ENCODE assay signal across 23 mouse cellular contexts in the genomic region with DNA sequence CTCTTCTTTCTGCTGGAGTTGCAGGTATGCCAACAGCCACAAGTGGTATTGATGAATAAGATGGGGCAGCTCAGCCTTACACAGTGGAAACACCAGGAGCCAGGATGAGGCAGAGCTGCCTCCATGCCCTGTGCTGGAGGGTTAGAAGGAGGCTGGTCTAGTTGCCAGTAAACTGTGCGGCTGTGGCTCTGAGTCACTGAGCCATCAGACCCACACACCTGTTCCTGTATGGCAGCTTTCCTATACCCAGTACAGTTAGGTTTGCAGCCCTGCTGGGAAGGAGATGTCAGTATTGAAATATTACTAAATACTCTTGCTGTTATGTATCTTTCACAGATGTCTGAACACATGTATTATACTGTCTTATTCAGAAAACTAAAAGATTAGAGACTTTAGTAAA. TPM values are rescaled to one million over a fixed set of nuclear protein-coding genes. Genes with fewer than 3 reads are reported as not detected.
DNase-seq lines count a peak whose midpoint lies in the region; ATAC-seq and TF ChIP-seq lines count a peak whose summit lies in the region.
"Had no signal": no experiment of that assay in that cellular context is flagged by ENCODE, and none has a peak within 500 bp of the region (broad histone marks: within the 10 kb centered on the region; RNA-seq: fewer than 3 reads in every experiment).

No protein-coding gene starts in this region.

- 3% methylated on average over 1 of the region's 1 CpGs for WGBS in cerebellum, adult 2 months
- WGBS in heart, adult 2 months = 71% methylated on average over 1 of the region's 1 CpGs
- 94% methylated on average over 1 of the region's 1 CpGs for WGBS in midbrain, postnatal 0 days

- H3K4me2 ChIP-seq in midbrain, postnatal 0 days (ENCODE audit: low read depth, low read length, poor library complexity, severe bottlenecking) = no peak overlapping the region
- H3K4me2 ChIP-seq: embryonic facial prominence, embryonic 12.5 days; forebrain, embryonic 15.5 days; heart, embryonic 11.5 days; hindbrain, embryonic 14.5 days; limb, embryonic 15.5 days; midbrain, embryonic 15.5 days had no signal

- TF ChIP-seq POLR2A in cerebellum, adult 2 months (IDR thresholded peaks at IDR 0.05; ENCODE audit: borderline replicate concordance, insufficient read depth, low read length) = no peak
- no peak for TF ChIP-seq POLR2A in heart, adult 2 months (IDR thresholded peaks at IDR 0.05; ENCODE audit: insufficient read depth, low read depth, low read length)

- no peak overlapping the region for H3K9ac ChIP-seq in heart, adult 2 months (ENCODE audit: low read depth, low read length)
- no peak overlapping the region for H3K9ac ChIP-seq in midbrain, postnatal 0 days (replicated peaks; ENCODE audit: low read length, poor library complexity, severe bottlenecking)
- H3K9ac ChIP-seq: embryonic facial prominence, embryonic 12.5 days; forebrain, embryonic 15.5 days; hindbrain, embryonic 14.5 days; limb, embryonic 15.5 days; liver, postnatal 0 days; midbrain, embryonic 15.5 days had no signal

- no peak overlapping the region for H3ac ChIP-seq in C2C12 (ENCODE audit: control insufficient read depth, insufficient read length, low read depth)

- H3K4me1 ChIP-seq in cerebellum, adult 2 months (ENCODE audit: control insufficient read depth, insufficient read depth, low read length) = no peaks in the 10 kb centered on the region
- no peaks in the 10 kb centered on the region; the same call in 1 of the 2 replicates for H3K4me1 ChIP-seq in heart, adult 2 months (ENCODE audit: control insufficient read depth, insufficient read depth, low read length)
- no peaks in the 10 kb centered on the region for H3K4me1 ChIP-seq in midbrain, postnatal 0 days (ENCODE audit: insufficient read depth, low read length)
- H3K4me1 ChIP-seq: embryonic facial prominence, embryonic 12.5 days; forebrain, embryonic 15.5 days; limb, embryonic 15.5 days; megakaryocyte, embryonic 14.5 days; midbrain, embryonic 15.5 days had no signal

- H3K27ac ChIP-seq in cerebellum, adult 2 months (ENCODE audit: insufficient read depth, low read length) = no peak overlapping the region
- peak overlapping the region; percentile 0; the same call in 1 of the 2 replicates for H3K27ac ChIP-seq in heart, adult 2 months
- H3K27ac ChIP-seq in midbrain, postnatal 0 days (ENCODE audit: low read depth, low read length) = no peak overlapping the region
- H3K27ac ChIP-seq: embryonic facial prominence, embryonic 12.5 days; forebrain, embryonic 15.5 days; hindbrain, embryonic 14.5 days; limb, embryonic 15.5 days; midbrain, embryonic 15.5 days had no signal

- no peak for TF ChIP-seq CTCF in cerebellum, adult 2 months (IDR thresholded peaks at IDR 0.05; ENCODE audit: borderline replicate concordance, insufficient read depth, low read depth, low read length)
- no peak for TF ChIP-seq CTCF in heart, adult 2 months (IDR thresholded peaks at IDR 0.05)
- no peak for TF ChIP-seq CTCF in C2C12 (IDR thresholded peaks at IDR 0.05; ENCODE audit: control insufficient read depth, insufficient read depth, insufficient read length)
- no peak for TF ChIP-seq CTCF in midbrain, postnatal 0 days (IDR thresholded peaks at IDR 0.05)

- no peak for ATAC-seq in monocyte, adult 5-6 weeks (replicated peaks; ENCODE audit: insufficient number of reproducible peaks, low FRiP score, low TSS enrichment, poor library complexity, severe bottlenecking)
- ATAC-seq in midbrain, postnatal 0 days (ENCODE audit: low FRiP score) = no peak
- ATAC-seq: forebrain, embryonic 15.5 days; liver, postnatal 0 days; midbrain, embryonic 15.5 days; Patski had no signal

- peaks cover 10% of the 10 kb centered on the region for H3K36me3 ChIP-seq in heart, adult 2 months (ENCODE audit: control insufficient read depth, insufficient read depth, low read length)
- peaks cover 76% of the 10 kb centered on the region for H3K36me3 ChIP-seq in C2C12 (ENCODE audit: control insufficient read depth, insufficient read depth)
- H3K36me3 ChIP-seq in midbrain, postnatal 0 days (ENCODE audit: insufficient read depth, low read length) = peaks cover 30% of the 10 kb centered on the region

- H3K9me3 ChIP-seq in midbrain, postnatal 0 days (ENCODE audit: low read length) = no peaks in the 10 kb centered on the region
- H3K9me3 ChIP-seq: embryonic facial prominence, embryonic 12.5 days; forebrain, embryonic 15.5 days; limb, embryonic 15.5 days; megakaryocyte, embryonic 14.5 days; midbrain, embryonic 15.5 days had no signal

- peaks cover 2% of the 10 kb centered on the region for H3K79me3 ChIP-seq in C2C12 (ENCODE audit: low read depth)

- intact Hi-C loops in heart, adult 2 months (cut with DNase I) = no loop called here
- intact Hi-C loops in heart, postnatal 10 days (cut with DNase I) = no loop called here

- H3K27me3 ChIP-seq in cerebellum, adult 2 months (ENCODE audit: control insufficient read depth, insufficient read depth, low read length) = no peaks in the 10 kb centered on the region
- no peaks in the 10 kb centered on the region for H3K27me3 ChIP-seq in heart, adult 2 months (ENCODE audit: control insufficient read depth, insufficient read depth, low read length)
- no peaks in the 10 kb centered on the region for H3K27me3 ChIP-seq in C2C12 (ENCODE audit: control insufficient read depth, insufficient read depth, insufficient read length)
- no peaks in the 10 kb centered on the region for H3K27me3 ChIP-seq in midbrain, postnatal 0 days (ENCODE audit: insufficient read depth, low read length)
- H3K27me3 ChIP-seq: embryonic facial prominence, embryonic 12.5 days; forebrain, embryonic 15.5 days; limb, embryonic 15.5 days; megakaryocyte, embryonic 14.5 days; midbrain, embryonic 15.5 days; Patski had no signal

- H3K79me2 ChIP-seq in heart, adult 2 months (replicated peaks; ENCODE audit: control insufficient read depth, insufficient read depth, low read length) = no peaks in the 10 kb centered on the region
- H3K79me2 ChIP-seq in C2C12 (ENCODE audit: control insufficient read depth, insufficient read depth) = no peaks in the 10 kb centered on the region

- no peak for TF ChIP-seq EP300 in heart, adult 2 months (IDR thresholded peaks at IDR 0.05; ENCODE audit: insufficient read depth, low read depth, low read length)

- no peak overlapping the region for H3K4me3 ChIP-seq in cerebellum, adult 2 months (replicated peaks; ENCODE audit: insufficient read depth, low read depth, low read length)
- H3K4me3 ChIP-seq in heart, adult 2 months = no peak overlapping the region
- no peak overlapping the region for H3K4me3 ChIP-seq in C2C12 (ENCODE audit: insufficient read depth, poor library complexity, severe bottlenecking)
- no peak overlapping the region for H3K4me3 ChIP-seq in midbrain, postnatal 0 days (ENCODE audit: low read depth, low read length)
- H3K4me3 ChIP-seq: embryonic facial prominence, embryonic 12.5 days; forebrain, embryonic 15.5 days; limb, embryonic 15.5 days; megakaryocyte, embryonic 14.5 days; midbrain, embryonic 15.5 days had no signal

- DNase-seq in cerebellum, adult 2 months = peak; percentile 33 to 63
- DNase-seq in cerebellum, postnatal 10 days = no peak
- DNase-seq in heart, adult 2 months = no peak
- no peak for DNase-seq in heart, postnatal 10 days
- peak; percentile 6 for DNase-seq in fibroblast of lung, adult 2 months (ENCODE audit: low read depth)
- DNase-seq in midbrain, postnatal 0 days (ENCODE audit: low spot score) = no peak
- DNase-seq: adrenal gland, postnatal 10 days; kidney, adult 8-10 months; kidney, postnatal 14 days; liver, postnatal 0 days; lung, postnatal 14 days; retina, postnatal 1 day; thymus, postnatal 25 days had no signal

TF ChIP-seq in C2C12, 6 proteins besides CTCF, POLR2A, EP300 and RAD21:
- peak; percentile 91 for TF ChIP-seq MYOD1 (IDR thresholded peaks at IDR 0.05; ENCODE audit: control insufficient read depth, insufficient read length, low read depth)
- TF ChIP-seq FOSL1 (IDR thresholded peaks at IDR 0.05; ENCODE audit: insufficient read depth, low read length, poor library complexity, severe bottlenecking) = no peak

RNA-seq across cellular contexts. Expression of a gene that starts 48.1 kb away (rescaled TPM):
- polyA plus RNA-seq in cerebellum, adult 2 months (2012; rRNA removed) = 18.3 and 20.6 TPM in 2 replicates
- 10 to 100 TPM; 11.1 TPM for total RNA-seq in heart, adult 2 months (2021)
- 1.9 and 4.0 TPM in 2 replicates for polyA plus RNA-seq in heart, adult 2 months (2012; rRNA removed)
- total RNA-seq in heart, postnatal 10 days (2021) = 10 to 100 TPM; 12.4 to 17.2 TPM
- polyA plus RNA-seq in C2C12 (2012; fragmentation: generic; extraction: Trizol) = 1.7 TPM
- 19.6 to 46.4 TPM (median 21.4 TPM) in 3 replicates for total RNA-seq in monocyte, adult 5-6 weeks (2017)
- total RNA-seq in midbrain, postnatal 0 days (2014; rRNA removed) = 27.5 and 29.0 TPM in 2 replicates
- 12.4 and 14.4 TPM in 2 replicates for polyA plus RNA-seq in midbrain, postnatal 0 days (2015; fragmentation: Nextera tagmentation; extraction: Ambion mirVana)

Comparison
In these comparisons a context has a peak if more than half of its experiments do, and no peak if none do; other contexts are left out.
1. DNase-seq: peak in cerebellum, adult 2 months (2 of 2) and fibroblast of lung, adult 2 months (single experiment); none in cerebellum, postnatal 10 days (0 of 2), heart, adult 2 months (0 of 2), heart, postnatal 10 days (0 of 2) and midbrain, postnatal 0 days (single experiment).